Mouse (Mus musculus) Patski (cell line): ENCODE data around the gene Odf2. TPM values are rescaled to one million over a fixed set of nuclear protein-coding genes. Genes with fewer than 3 reads are reported as not detected.

ENCODE experiments used
- ATAC-seq: fragments of 100-300 bp; one replicate; pipeline ENCODE4 v1.8.0; 2021
- CTCF ChIA-PET: fragments of 350-600 bp; sonication (Branson Sonifier 250); formaldehyde crosslinking; loops from one replicate; lab custom pipeline; 2022; ENCODE audit warnings: inconsistent platforms; lab: Charles Lee
- POLR2A ChIA-PET: fragments of 350-600 bp; sonication (Branson Sonifier 250); formaldehyde crosslinking; loops from one replicate; lab custom pipeline; 2022; ENCODE audit warnings: antibody characterized with exemption, inconsistent platforms; lab: Charles Lee
- DNase-seq: peaks from one replicate; pipeline ENCODE4 v3.0.0-alpha.2; 2011; ENCODE audit warnings: low read depth, low spot score
- H3K27me3 ChIP-seq: fragments of 371-371 bp; one replicate; pipeline ENCODE4 v1.5.1; 2021
- CTCF ChIP-seq: fragments of 100-300 bp; IDR thresholded peaks from one replicate; pipeline ENCODE4 v1.5.1; 2021
- in situ Hi-C: fragments of 300-500 bp; cut with MboI; formaldehyde crosslinking; loops from 3 replicates; pipeline ENCODE4 v1.11.1; 2018; ENCODE audit warnings: low pct_unique_long_range_greater_than_20kb, mixed read lengths
- polyA plus RNA-seq: library from polyadenylated mRNA; unstranded; gene quantifications from one replicate; pipeline ENCODE4 v1.2.3, GENCODE M21; 2021

Gene Odf2
- polyA plus RNA-seq, 1 experiment from 2014 or later: 59.7 TPM

DNA sequence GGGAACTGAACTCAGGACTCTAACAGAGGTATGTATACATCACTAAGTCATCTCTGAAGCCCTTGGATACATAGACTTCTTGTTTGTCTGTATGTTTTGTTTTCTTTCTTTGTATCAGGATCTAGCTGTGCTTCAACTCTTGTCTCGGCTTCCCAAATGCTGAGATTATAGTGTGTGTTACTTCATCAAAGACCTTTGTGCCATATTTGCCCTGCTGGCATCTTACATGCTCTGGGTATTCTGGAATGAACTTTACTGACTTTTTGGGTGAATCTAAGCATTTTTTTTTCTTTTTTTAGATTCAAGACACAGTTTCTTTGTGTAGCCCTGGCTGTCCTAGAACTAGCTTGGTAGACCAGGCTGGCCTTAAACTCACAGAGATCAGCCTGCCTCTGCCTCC, 91.6 kb downstream of the Odf2 start:
- TF ChIP-seq CTCF: no peak
- in situ Hi-C loops: no loop called here
- ATAC-seq (no peak), DNase-seq (no peak)
- POLR2A ChIA-PET: interaction anchor here (0.9 kb wide), 1 partner anchor 9 kb away, joined by 3 read pairs; no protein-coding TSS in a partner anchor
- CTCF ChIA-PET: no interaction called here
- H3K27me3 ChIP-seq: no peaks in the 10 kb centered on the region

Other genes with a start within 250 kb of the Odf2 start
- gene Gm13420, start 137.5 kb upstream of the Odf2 start, polyA plus RNA-seq: 0.49 TPM
- gene Gm13547, start 129.9 kb upstream of the Odf2 start, polyA plus RNA-seq: 0.18 TPM
- gene Coq4, start 101.7 kb upstream of the Odf2 start, polyA plus RNA-seq: 28.7 TPM
- 52.9 TPM for gene Trub2, start 100.7 kb upstream of the Odf2 start, polyA plus RNA-seq
- 31.4 TPM for gene Slc27a4, start 86.6 kb upstream of the Odf2 start, polyA plus RNA-seq
- gene Urm1, start 69.1 kb upstream of the Odf2 start, polyA plus RNA-seq: 50.0 TPM
- gene Cercam, start 20.1 kb upstream of the Odf2 start, polyA plus RNA-seq: 12.0 TPM
- 30.3 TPM for gene Gle1, start 46.2 kb downstream of the Odf2 start, polyA plus RNA-seq
- 597 TPM for gene Sptan1, start 76.3 kb downstream of the Odf2 start, polyA plus RNA-seq
- gene Wdr34, start 159.7 kb downstream of the Odf2 start, polyA plus RNA-seq: 63.5 TPM
- gene Set, start 168.2 kb downstream of the Odf2 start, polyA plus RNA-seq: 288 TPM
- 8.2 TPM for gene Pkn3, start 188.5 kb downstream of the Odf2 start, polyA plus RNA-seq
- gene Zdhhc12, start 204.4 kb downstream of the Odf2 start, polyA plus RNA-seq: 29.6 TPM
- 26.5 TPM for gene Zer1, start 235.4 kb downstream of the Odf2 start, polyA plus RNA-seq
- gene Tbc1d13, start 244.5 kb downstream of the Odf2 start, polyA plus RNA-seq: 37.9 TPM